Mouse (Mus musculus): ENCODE data around the gene Gngt2. TPM values are rescaled to one million over a fixed set of nuclear protein-coding genes. Genes with fewer than 3 reads are reported as not detected.

Gene Gngt2
- total RNA-seq, 2 experiments from 2014 or later = 15.3 to 23.5 TPM

GRCm38 (mm10) chr11:95838999-95839868, 2.2 kb downstream of the Gngt2 start:
- intact Hi-C loops (cut with DNase I) = no loop called here
- DNase-seq = no peak

GRCm38 (mm10) chr11:95840694-95841497, 3.9 kb downstream of the Gngt2 start:
- no peak for DNase-seq
- intact Hi-C loops (cut with DNase I) = no loop called here

GRCm38 (mm10) chr11:95841498-95841830, 4.4 kb downstream of the Gngt2 start:
- no peak for DNase-seq
- intact Hi-C loops (cut with DNase I) = no loop called here

- DNase-seq = peak; percentile 63 to 70
- intact Hi-C loops (cut with DNase I) = no loop called here
These were observed 5.2 kb downstream of the Gngt2 start, which contains the start of gene Abi3 for GRCm38 (mm10) chr11:95842074-95842681. Gene Abi3, minus strand, starts transcription at chr11:95842476.

- no peak for DNase-seq
These were observed 5.9 kb downstream of the Gngt2 start for GRCm38 (mm10) chr11:95842953-95843352.

GRCm38 (mm10) chr11:95843421-95843950, 6.5 kb downstream of the Gngt2 start:
- DNase-seq = no peak
- intact Hi-C loops (cut with DNase I) = no loop called here

More at GRCm38 (mm10) chr11:95842953-95843352, 5.9 kb downstream of the Gngt2 start:
- intact Hi-C loops (cut with DNase I) = no loop called here

- DNase-seq = no peak
- intact Hi-C loops (cut with DNase I) = no loop called here
These were observed 7.9 kb downstream of the Gngt2 start for GRCm38 (mm10) chr11:95844935-95845334.

- no peak for DNase-seq
- intact Hi-C loops (cut with DNase I) = loop anchor here (5.0 kb wide), 1 partner anchor 164 kb away; no protein-coding TSS in a partner anchor
These were observed 13.9 kb downstream of the Gngt2 start for GRCm38 (mm10) chr11:95850898-95851297.

GRCm38 (mm10) chr11:95853684-95854083, 16.7 kb downstream of the Gngt2 start:
- peak; percentile 70 to 81 for DNase-seq
- intact Hi-C loops (cut with DNase I) = loop anchor here (1.0 to 5.0 kb wide), 3 partner anchors 26 to 166 kb away; no protein-coding TSS in a partner anchor

- DNase-seq = no peak
- intact Hi-C loops (cut with DNase I) = no loop called here
These were observed 20.3 kb downstream of the Gngt2 start for GRCm38 (mm10) chr11:95857306-95857705.

GRCm38 (mm10) chr11:95857716-95858527, 20.9 kb downstream of the Gngt2 start:
- intact Hi-C loops (cut with DNase I) = no loop called here
- DNase-seq = no peak

GRCm38 (mm10) chr11:95858528-95859467, 21.8 kb downstream of the Gngt2 start:
- peak; percentile 97 to 98 for DNase-seq
- intact Hi-C loops (cut with DNase I) = no loop called here

- intact Hi-C loops (cut with DNase I) = no loop called here
- DNase-seq = no peak
These were observed 22.4 kb downstream of the Gngt2 start for GRCm38 (mm10) chr11:95859468-95859855.

- DNase-seq = no peak
- intact Hi-C loops (cut with DNase I) = no loop called here
These were observed 23.1 kb downstream of the Gngt2 start for GRCm38 (mm10) chr11:95860071-95860490.

GRCm38 (mm10) chr11:95861397-95861796, 24.4 kb downstream of the Gngt2 start:
- no peak for DNase-seq
- intact Hi-C loops (cut with DNase I) = no loop called here

- no peak for DNase-seq
- intact Hi-C loops (cut with DNase I) = no loop called here
These were observed 32.4 kb downstream of the Gngt2 start for GRCm38 (mm10) chr11:95869442-95869841.

GRCm38 (mm10) chr11:95869918-95870470, 33.0 kb downstream of the Gngt2 start:
- intact Hi-C loops (cut with DNase I) = loop anchor here (5.0 kb wide), 1 partner anchor 107 kb away; no protein-coding TSS in a partner anchor
- no peak for DNase-seq

- intact Hi-C loops (cut with DNase I) = loop anchor here (5.0 kb wide), 2 partner anchors 216 to 251 kb away; no protein-coding TSS in a partner anchor
- DNase-seq = no peak
These were observed 38.8 kb downstream of the Gngt2 start for GRCm38 (mm10) chr11:95875804-95876203.

All from heart, postnatal 36 days (tissue).